Mouse (Mus musculus): ENCODE results near the gene Afmid. TPM values are rescaled to one million over a fixed set of nuclear protein-coding genes. Genes with fewer than 3 reads are reported as not detected.
A peak's percentile ranks its signal among the peaks of the same experiment; 100 is the strongest.

Afmid gene
- polyA plus RNA-seq, 1 experiment from 2014 or later, result 6.9 TPM

DNA sequence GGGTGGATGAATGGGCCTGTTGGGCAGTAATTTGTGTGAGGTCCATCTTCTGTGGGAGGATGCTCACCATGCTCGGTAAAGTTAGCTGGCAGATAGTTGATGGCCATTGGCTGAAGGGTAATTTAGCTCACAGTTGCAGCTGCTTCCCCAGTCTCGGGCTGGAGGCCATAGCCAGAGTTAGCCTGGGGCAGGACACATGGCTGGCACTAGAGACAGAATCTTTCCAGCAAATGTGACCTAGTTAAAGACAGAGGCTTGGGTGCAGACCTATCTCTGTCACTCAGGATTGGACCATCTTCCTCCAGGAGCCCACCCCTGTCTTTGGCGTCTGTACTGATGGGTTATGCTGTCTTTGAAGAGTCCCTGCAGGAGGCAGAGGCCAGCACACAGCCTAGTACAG lies 32.7 kb downstream of the Afmid start:
- no peak overlapping the region for H3K9ac ChIP-seq
- no peaks in the 10 kb centered on the region for H3K36me3 ChIP-seq
- no peak overlapping the region for H3K27ac ChIP-seq (replicated peaks)
- H3K4me3 ChIP-seq, result no peak overlapping the region
- peaks cover 26% of the 10 kb centered on the region for H3K27me3 ChIP-seq
- H3K9me3 ChIP-seq, result no peaks in the 10 kb centered on the region
- H3K4me2 ChIP-seq, result no peak overlapping the region
- 34% methylated on average over 3 of the region's 3 CpGs for WGBS
- ATAC-seq (ENCODE audit: low FRiP score, low read depth), result no peak
- peaks cover 8% of the 10 kb centered on the region; the same call in 1 of the 2 replicates for H3K4me1 ChIP-seq (replicated peaks)

DNA sequence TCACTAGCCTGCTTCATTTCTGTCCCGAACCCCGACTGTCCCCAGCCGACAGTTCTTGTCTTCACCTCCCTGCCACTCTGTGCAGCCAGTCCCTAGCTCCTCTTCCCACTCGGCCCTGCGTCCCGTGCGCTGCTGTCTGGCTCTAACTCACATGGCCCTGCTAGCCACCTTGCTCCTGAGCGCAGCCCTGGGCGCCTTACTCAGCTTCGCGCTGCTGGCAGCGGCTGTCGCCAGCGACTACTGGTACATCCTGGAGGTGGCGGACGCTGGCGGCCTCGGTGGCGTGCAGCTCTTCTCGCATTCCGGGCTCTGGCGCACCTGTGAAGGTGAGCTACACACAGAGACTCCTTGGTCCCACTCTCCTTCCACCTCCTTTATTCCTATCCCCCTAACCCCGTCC lies 34.9 kb downstream of the Afmid start, which contains the start of gene Tmem235:
Gene Tmem235 (plus strand): TSS at position 152 of the 400 bp plus-strand sequence.
- ATAC-seq (ENCODE audit: low FRiP score, low read depth), result no peak
- peaks cover 10% of the 10 kb centered on the region; the same call in 1 of the 2 replicates for H3K4me1 ChIP-seq (replicated peaks)
- no peaks in the 10 kb centered on the region for H3K9me3 ChIP-seq
- H3K36me3 ChIP-seq, result no peaks in the 10 kb centered on the region
- no peak within 1 kb of the TSS for H3K9ac ChIP-seq
- H3K27me3 ChIP-seq, result peaks cover 26% of the 10 kb centered on the region
- no peak within 1 kb of the TSS for H3K27ac ChIP-seq (replicated peaks)
- peak within 1 kb of the TSS; percentile 27; the same call in 1 of the 2 replicates for H3K4me2 ChIP-seq
- 4% methylated on average over 23 of the region's 23 CpGs for whole genome bisulfite sequencing
- no peak within 1 kb of the TSS for H3K4me3 ChIP-seq

DNA sequence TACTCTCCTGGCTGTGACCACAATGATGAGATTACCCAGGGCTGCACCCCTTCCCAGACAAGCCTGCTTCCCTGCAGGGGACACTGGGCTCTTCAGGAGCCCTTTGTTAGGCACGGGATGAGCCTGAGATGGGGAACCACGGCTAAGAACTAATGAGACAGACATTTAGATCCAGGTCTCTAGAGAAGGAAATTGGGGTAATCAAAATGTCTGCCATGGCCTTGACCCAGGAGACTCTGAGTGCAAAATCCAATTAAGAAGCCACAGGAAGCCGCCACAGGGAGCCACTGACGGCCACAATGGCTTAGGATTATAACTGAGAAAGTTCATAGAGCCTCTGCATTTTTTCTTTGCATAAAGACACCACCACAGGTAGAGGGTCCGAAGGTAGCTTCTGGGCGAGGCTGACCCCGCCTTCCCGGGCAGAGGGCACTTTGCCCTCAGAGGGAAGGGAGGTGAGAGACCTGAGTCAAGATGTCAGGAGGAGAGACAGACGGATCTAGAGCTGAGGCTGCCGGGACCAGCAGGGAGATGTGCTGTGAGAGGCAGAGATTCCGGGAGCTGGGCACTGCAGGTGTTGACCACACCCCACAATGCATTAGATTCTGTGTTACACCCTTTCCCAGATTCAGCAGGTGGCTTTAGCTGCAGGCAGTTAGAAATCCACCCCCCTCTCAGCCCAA lies 37.6 kb downstream of the Afmid start:
- H3K36me3 ChIP-seq, result no peaks in the 10 kb centered on the region
- H3K27ac ChIP-seq (replicated peaks), result no peak overlapping the region
- no peak overlapping the region for H3K9ac ChIP-seq
- peaks cover 26% of the 10 kb centered on the region for H3K27me3 ChIP-seq
- 35% methylated on average over 11 of the region's 11 CpGs for WGBS
- H3K4me1 ChIP-seq (replicated peaks), result peaks cover 19% of the 10 kb centered on the region
- H3K4me2 ChIP-seq, result no peak overlapping the region
- ATAC-seq (ENCODE audit: low FRiP score, low read depth), result no peak
- no peaks in the 10 kb centered on the region for H3K9me3 ChIP-seq
- no peak overlapping the region for H3K4me3 ChIP-seq

DNA sequence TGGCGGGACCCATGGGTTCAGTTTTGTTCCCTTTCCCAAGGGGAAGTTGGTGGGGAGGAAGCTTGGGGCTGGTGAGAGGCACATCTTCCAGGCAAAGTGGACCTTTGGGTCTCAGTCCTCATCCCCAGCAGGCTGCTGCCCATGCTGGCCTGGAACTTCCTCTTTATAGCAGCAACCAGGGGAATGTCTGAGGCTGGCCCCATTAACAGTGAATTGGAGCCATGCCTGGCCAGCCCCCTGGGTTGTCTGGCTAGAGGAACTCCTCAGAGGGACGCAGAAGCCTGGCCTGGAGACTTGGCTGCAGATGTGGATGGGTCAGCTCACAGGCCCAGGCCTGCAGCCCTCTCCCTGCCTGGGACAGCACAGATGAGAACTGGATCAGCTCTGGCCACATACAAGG lies 39.1 kb downstream of the Afmid start:
- Histone ChIP-seq H3K27ac (replicated peaks) (no peak overlapping the region), H3K9me3 (no peaks in the 10 kb centered on the region), H3K36me3 (no peaks in the 10 kb centered on the region), H3K4me1 (replicated peaks) (peaks cover 19% of the 10 kb centered on the region), H3K4me2 (no peak overlapping the region), H3K27me3 (peaks cover 19% of the 10 kb centered on the region), H3K9ac (no peak overlapping the region), H3K4me3 (no peak overlapping the region)
- ATAC-seq (ENCODE audit: low FRiP score, low read depth), result no peak
- 75% methylated on average over 2 of the region's 2 CpGs for WGBS

DNA sequence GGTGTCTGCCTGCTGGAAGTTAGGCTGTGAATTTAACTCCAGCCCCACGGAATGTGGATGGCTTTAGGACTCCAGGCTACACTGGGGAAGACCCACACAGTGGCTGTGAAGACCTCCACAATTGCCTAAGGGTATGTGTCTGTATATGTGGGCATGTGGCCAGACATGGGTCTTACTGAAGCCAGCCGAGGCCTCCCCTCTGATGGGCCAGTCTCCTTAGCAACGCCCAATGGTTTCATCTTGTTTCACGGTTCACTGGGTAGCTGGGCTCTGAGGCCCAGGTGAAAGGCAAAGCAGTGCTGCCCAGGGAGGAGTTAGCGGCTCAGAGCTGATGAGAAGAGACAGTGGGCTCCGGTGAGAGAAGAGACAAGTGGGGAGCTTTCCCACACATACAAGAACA lies 40.3 kb downstream of the Afmid start:
- Histone ChIP-seq H3K27ac (replicated peaks) (peak overlapping the region; percentile 44; the same call in 1 of the 2 replicates), H3K27me3 (peaks cover 8% of the 10 kb centered on the region), H3K4me3 (no peak overlapping the region), H3K4me2 (no peak overlapping the region), H3K9me3 (no peaks in the 10 kb centered on the region), H3K4me1 (replicated peaks) (peaks cover 20% of the 10 kb centered on the region), H3K9ac (no peak overlapping the region), H3K36me3 (no peaks in the 10 kb centered on the region)
- 15% methylated on average over 6 of the region's 6 CpGs for WGBS
- peak; percentile 60; the same call in 1 of the 2 replicates for ATAC-seq (ENCODE audit: low FRiP score, low read depth)

DNA sequence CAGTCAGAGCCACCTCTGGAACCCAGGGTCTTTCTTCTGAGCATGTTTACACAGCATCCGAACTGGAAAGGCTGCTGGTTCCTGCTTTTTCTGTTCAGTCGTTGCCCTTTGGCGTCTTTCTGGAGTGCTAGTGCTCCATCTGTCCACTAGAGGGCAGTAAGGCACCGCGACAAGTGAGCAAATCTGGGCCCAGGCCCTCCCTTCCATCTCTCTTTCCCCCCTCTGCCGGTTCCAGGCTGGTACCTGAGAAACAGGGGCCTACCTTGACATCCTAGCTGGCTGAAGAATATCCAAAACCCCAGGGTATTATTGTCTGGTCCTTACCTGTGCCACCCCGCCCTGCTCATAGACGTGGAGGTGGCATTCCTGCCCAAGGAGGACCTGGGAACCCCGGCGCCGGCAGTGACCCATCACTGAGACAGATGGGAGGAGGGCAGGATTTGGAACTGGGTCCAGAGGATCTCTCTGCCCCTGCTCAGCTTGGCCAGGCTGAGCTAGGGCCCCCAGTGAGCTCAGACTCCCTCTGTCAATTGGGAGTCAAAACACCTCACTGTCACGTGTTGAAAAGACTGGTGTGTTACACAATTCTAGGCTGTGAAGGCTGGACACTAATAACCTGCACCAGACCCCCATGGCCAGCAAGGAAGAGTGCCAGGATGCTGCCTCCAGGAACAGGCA lies 45.1 kb downstream of the Afmid start:
- Histone ChIP-seq H3K9ac (0 out of 2 replicates have a peak overlapping the region, but pooled peaks have one; percentile 30), H3K36me3 (no peaks in the 10 kb centered on the region), H3K27me3 (no peaks in the 10 kb centered on the region), H3K4me1 (replicated peaks) (peaks cover 29% of the 10 kb centered on the region), H3K9me3 (no peaks in the 10 kb centered on the region), H3K4me2 (no peak overlapping the region), H3K4me3 (no peak overlapping the region), H3K27ac (replicated peaks) (no peak overlapping the region)
- WGBS, result 35% methylated on average over 12 of the region's 12 CpGs
- ATAC-seq (ENCODE audit: low FRiP score, low read depth), result 0 out of 2 replicates have a peak, but pooled peaks have one; percentile 16

DNA sequence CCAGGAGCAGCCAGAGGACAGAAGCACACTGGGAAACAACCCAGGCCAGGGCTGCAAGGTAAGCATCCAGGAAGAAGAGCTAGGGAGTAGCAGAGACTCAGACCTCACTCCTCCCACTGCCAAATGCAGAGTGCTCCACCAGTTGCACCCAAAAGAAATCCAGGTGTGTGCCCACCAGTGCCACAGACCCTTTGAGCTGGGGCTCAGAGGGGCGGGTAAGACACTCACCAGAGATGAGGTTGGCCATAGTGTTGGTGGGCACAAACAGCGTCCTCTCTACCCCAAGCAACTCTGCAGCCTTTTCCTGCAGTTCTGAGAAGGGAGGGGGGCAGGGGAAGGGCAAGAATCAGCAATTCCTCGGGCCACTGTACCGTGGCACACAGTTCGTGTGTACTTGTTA lies 45.7 kb downstream of the Afmid start:
- no peak overlapping the region for H3K9ac ChIP-seq

DNA sequence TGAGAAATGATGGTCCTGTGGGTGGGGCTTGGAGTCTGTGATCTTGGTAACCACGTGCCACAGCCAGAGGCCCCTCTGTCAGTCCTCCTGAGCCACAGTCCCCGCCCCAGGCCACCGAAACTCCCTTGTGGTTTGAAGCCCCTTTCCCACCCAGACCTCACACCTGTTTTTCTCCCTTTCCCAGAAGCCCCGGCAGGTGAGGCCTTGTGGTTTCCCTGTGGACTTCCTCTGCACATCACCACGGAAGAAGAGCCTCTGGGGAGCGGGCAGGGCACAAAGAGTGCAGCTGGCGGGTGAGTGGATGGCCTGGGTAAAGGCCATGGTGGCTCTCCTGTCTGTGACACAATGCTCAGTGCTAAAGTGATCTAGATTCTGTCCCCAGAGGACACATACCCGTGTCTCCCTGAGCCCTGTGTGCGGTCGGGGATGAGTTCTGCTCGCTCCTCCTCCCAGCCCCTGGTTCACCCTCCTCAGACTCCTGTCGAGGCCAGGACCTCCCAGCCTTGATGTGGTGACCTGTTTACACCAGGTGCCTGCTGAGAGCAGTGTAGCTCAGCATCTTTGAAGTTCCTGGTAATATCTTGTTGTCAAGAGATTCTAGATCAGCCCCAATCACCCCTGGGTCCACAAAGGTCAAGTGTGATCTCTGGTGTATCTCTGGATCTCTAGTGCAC lies 46.3 kb downstream of the Afmid start:
- no peak for ATAC-seq (ENCODE audit: low FRiP score, low read depth)
- H3K4me3 ChIP-seq, result peak overlapping the region; percentile 88; the same call in 1 of the 2 replicates
- H3K27ac ChIP-seq (replicated peaks), result no peak overlapping the region
- no peaks in the 10 kb centered on the region for H3K9me3 ChIP-seq
- no peaks in the 10 kb centered on the region for H3K27me3 ChIP-seq
- H3K4me1 ChIP-seq (replicated peaks), result peaks cover 21% of the 10 kb centered on the region
- 0 out of 2 replicates have a peak overlapping the region, but pooled peaks have one; percentile 84 for H3K9ac ChIP-seq
- H3K36me3 ChIP-seq, result no peaks in the 10 kb centered on the region
- H3K4me2 ChIP-seq, result peak overlapping the region; percentile 98; the same call in 1 of the 2 replicates
- 63% methylated on average over 12 of the region's 12 CpGs for WGBS

More for the DNA sequence above, 45.7 kb downstream of the Afmid start:
- no peak overlapping the region for H3K4me3 ChIP-seq
- no peaks in the 10 kb centered on the region for H3K27me3 ChIP-seq
- H3K36me3 ChIP-seq, result no peaks in the 10 kb centered on the region
- ATAC-seq (ENCODE audit: low FRiP score, low read depth), result no peak
- peaks cover 23% of the 10 kb centered on the region for H3K4me1 ChIP-seq (replicated peaks)
- no peak overlapping the region for H3K27ac ChIP-seq (replicated peaks)
- H3K4me2 ChIP-seq, result no peak overlapping the region
- WGBS, result 72% methylated on average over 5 of the region's 5 CpGs
- no peaks in the 10 kb centered on the region for H3K9me3 ChIP-seq

DNA sequence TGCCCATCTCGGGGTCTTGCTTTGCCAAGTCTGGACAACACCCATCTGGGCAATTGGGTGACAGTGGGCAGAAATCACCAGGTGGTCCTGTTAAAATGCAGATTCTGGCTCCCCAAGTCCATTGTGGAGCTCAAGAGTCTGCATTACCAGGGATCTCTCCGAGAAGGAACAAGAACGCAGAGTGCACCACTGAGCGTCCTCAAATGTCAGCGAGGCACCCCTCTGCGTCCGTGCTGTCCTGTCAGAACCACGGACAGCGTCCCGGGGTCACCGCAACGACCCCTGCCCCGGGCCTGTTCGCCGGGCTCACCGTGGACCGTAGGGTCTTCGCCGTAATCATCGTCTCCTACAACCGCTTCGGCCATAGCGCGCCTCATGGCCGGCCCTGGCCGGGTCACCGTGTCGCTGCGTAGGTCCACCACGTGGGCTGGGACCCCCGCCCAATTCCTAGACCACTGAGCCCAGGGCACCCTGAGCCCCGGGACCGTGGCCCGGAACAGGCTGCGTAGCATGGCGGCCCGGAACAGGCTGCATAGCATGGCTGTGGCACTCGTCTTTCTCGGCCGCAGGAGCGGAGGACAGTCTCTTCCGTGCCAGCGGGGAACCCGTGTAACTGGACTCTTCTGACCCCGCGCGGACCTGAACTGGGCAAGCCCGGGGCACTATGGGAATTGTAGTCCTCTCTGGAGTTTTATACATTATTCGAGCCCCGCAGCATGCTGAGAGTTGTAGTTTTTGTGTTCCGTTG lies 47.3 kb downstream of the Afmid start, which contains the start of gene Tha1:
Gene Tha1 (minus strand): TSS at position 621 of the 748 bp plus-strand sequence.
- Histone ChIP-seq H3K4me3 (peak within 1 kb of the TSS; percentile 88), H3K4me1 (replicated peaks) (peaks cover 24% of the 10 kb centered on the region), H3K9ac (peak within 1 kb of the TSS; percentile 84), H3K27me3 (no peaks in the 10 kb centered on the region), H3K9me3 (no peaks in the 10 kb centered on the region), H3K36me3 (no peaks in the 10 kb centered on the region), H3K27ac (replicated peaks) (peak within 1 kb of the TSS; percentile 55), H3K4me2 (peak within 1 kb of the TSS; percentile 98)
- ATAC-seq (ENCODE audit: low FRiP score, low read depth), result peak; percentile 82
- WGBS, result 2% methylated on average over 51 of the region's 51 CpGs

DNA sequence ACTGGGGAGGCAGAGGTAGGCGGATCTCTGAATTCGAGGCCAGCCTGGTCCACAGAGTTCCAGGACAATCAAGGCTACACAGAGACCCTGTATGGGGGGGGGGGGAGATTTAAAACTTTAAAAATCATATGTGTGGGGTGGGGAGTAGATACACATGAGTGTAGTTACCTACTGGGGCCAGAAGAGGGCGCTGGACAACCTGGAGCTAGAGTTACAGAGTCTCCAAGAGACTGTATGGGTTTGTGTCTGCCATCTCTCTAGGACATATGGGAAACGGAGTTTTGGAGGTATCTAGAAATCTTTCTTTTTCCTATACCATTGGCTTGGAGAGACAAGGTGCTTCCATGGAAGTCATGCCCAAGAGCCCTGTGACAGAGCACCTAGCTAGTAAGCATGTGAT lies 48.7 kb downstream of the Afmid start:
- Histone ChIP-seq H3K36me3 (no peaks in the 10 kb centered on the region), H3K27ac (replicated peaks) (no peak overlapping the region), H3K27me3 (no peaks in the 10 kb centered on the region), H3K4me1 (replicated peaks) (peaks cover 35% of the 10 kb centered on the region), H3K9ac (no peak overlapping the region), H3K4me3 (no peak overlapping the region), H3K9me3 (no peaks in the 10 kb centered on the region), H3K4me2 (no peak overlapping the region)
- ATAC-seq (ENCODE audit: low FRiP score, low read depth), result no peak
- WGBS, result 58% methylated on average over 4 of the region's 4 CpGs

DNA sequence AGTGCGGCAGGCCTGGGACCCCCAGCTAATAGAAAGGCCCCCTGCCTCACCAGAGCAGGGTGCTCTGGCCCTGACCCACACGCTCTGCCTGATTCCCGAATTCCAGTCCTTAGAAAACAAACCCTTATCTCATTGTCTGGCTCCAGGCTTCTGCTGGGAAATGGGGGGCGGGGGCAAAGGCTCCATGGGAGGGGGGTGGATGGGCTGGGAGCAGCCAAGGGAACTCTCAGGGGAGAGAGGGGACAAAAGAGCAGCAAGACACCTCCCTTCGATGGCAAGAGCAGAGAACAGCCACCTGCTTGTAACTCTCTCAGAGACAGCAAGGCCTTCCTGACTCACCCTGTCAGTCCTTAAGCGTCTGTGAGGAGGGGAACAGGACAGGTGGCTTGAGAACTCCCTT lies 50.0 kb downstream of the Afmid start:
- Histone ChIP-seq H3K9ac (no peak overlapping the region), H3K27ac (replicated peaks) (no peak overlapping the region), H3K4me3 (no peak overlapping the region), H3K27me3 (no peaks in the 10 kb centered on the region), H3K4me2 (no peak overlapping the region), H3K36me3 (no peaks in the 10 kb centered on the region), H3K4me1 (replicated peaks) (peaks cover 30% of the 10 kb centered on the region), H3K9me3 (no peaks in the 10 kb centered on the region)
- WGBS, result 22% methylated on average over 6 of the region's 6 CpGs
- ATAC-seq (ENCODE audit: low FRiP score, low read depth), result no peak
